Mouse (Mus musculus) ES-Bruce4 (cell line): ENCODE results near the gene Gpc4. TPM values are rescaled to one million over a fixed set of nuclear protein-coding genes. Genes with fewer than 3 reads are reported as not detected.

ENCODE experiments used
- H3K27ac ChIP-seq: 2 replicates; pipeline ENCODE4 v1.5.1; 2012; ENCODE audit warnings: low read length, inconsistent platforms; ENCODE audit not compliant: insufficient read depth
- H3K27me3 ChIP-seq: 2 replicates; pipeline ENCODE4 v1.6.1; 2012; ENCODE audit warnings: mild to moderate bottlenecking, low read length, inconsistent platforms; ENCODE audit not compliant: control insufficient read depth, poor library complexity, insufficient read depth, severe bottlenecking
- H3K36me3 ChIP-seq: 2 replicates; pipeline ENCODE4 v1.6.1; 2012; ENCODE audit warnings: inconsistent platforms, mild to moderate bottlenecking, low read length, moderate library complexity; ENCODE audit not compliant: control insufficient read depth, poor library complexity, insufficient read depth, severe bottlenecking
- H3K4me1 ChIP-seq: one replicate; pipeline ENCODE4 v1.8.1; 2011; ENCODE audit warnings: low read length; ENCODE audit not compliant: control insufficient read depth, insufficient read depth
- H3K4me3 ChIP-seq: 2 replicates; pipeline ENCODE4 v1.5.1; 2011; ENCODE audit warnings: low read depth, mild to moderate bottlenecking, low read length
- H3K9ac ChIP-seq: 2 replicates; pipeline ENCODE4 v1.6.1; 2012; ENCODE audit warnings: low read depth, mild to moderate bottlenecking, inconsistent platforms; ENCODE audit not compliant: poor library complexity, severe bottlenecking
- H3K9me3 ChIP-seq: replicated peaks from 2 replicates; pipeline ENCODE4 v1.6.1; 2012; ENCODE audit warnings: mild to moderate bottlenecking, low read length, inconsistent platforms; ENCODE audit not compliant: control insufficient read depth, poor library complexity, insufficient read depth, severe bottlenecking
- CTCF ChIP-seq: IDR thresholded peaks from one replicate; pipeline ENCODE4 v1.8.1; 2011; ENCODE audit warnings: low read depth, low read length
- EP300 ChIP-seq: IDR thresholded peaks from 2 replicates; pipeline ENCODE4 v1.6.1; 2011; ENCODE audit warnings: low read depth, low read length; ENCODE audit not compliant: insufficient read depth
- POLR2A ChIP-seq: IDR thresholded peaks from one replicate; pipeline ENCODE4 v1.8.1; 2011; ENCODE audit warnings: low read length; ENCODE audit not compliant: insufficient read depth
- polyA plus RNA-seq: library from polyadenylated mRNA; stranded (reverse); fragments of >200 nt; gene quantifications from 2 replicates; pipeline ENCODE4 v1.2.4, GENCODE M21; 2011; ENCODE audit warnings: low read depth; ENCODE audit not compliant: missing spikeins, insufficient read depth, insufficient read length

Gpc4 gene
- polyA plus RNA-seq, 1 experiment, result 129 TPM

GRCm38 (mm10) chrX:52052011-52052410 is 113.0 kb downstream of the Gpc4 start:
- H3K9ac ChIP-seq, result no peak overlapping the region
- H3K4me1 ChIP-seq, result no peaks in the 10 kb centered on the region
- TF ChIP-seq EP300 (no peak), POLR2A (no peak), CTCF (no peak)
- no peak overlapping the region for H3K27ac ChIP-seq
- no peaks in the 10 kb centered on the region for H3K27me3 ChIP-seq
- H3K36me3 ChIP-seq, result no peaks in the 10 kb centered on the region; the same call in 1 of the 2 replicates
- no peak overlapping the region for H3K4me3 ChIP-seq
- H3K9me3 ChIP-seq, result no peaks in the 10 kb centered on the region

- Histone ChIP-seq H3K36me3 (no peaks in the 10 kb centered on the region; the same call in 1 of the 2 replicates), H3K27ac (no peak overlapping the region), H3K27me3 (no peaks in the 10 kb centered on the region), H3K4me1 (no peaks in the 10 kb centered on the region), H3K9ac (no peak overlapping the region), H3K9me3 (no peaks in the 10 kb centered on the region), H3K4me3 (no peak overlapping the region)
- no peak for TF ChIP-seq CTCF
- TF ChIP-seq POLR2A, result no peak
- TF ChIP-seq EP300, result no peak
Measured at GRCm38 (mm10) chrX:52050941-52051340, 114.1 kb downstream of the Gpc4 start.

GRCm38 (mm10) chrX:52039875-52040274 is 125.2 kb downstream of the Gpc4 start:
- Histone ChIP-seq H3K27ac (no peak overlapping the region), H3K4me1 (no peaks in the 10 kb centered on the region), H3K9ac (no peak overlapping the region), H3K36me3 (no peaks in the 10 kb centered on the region), H3K9me3 (no peaks in the 10 kb centered on the region), H3K27me3 (no peaks in the 10 kb centered on the region), H3K4me3 (no peak overlapping the region)
- TF ChIP-seq CTCF (no peak), EP300 (no peak), POLR2A (no peak)

- no peak for TF ChIP-seq CTCF
- TF ChIP-seq POLR2A, result no peak
- no peak for TF ChIP-seq EP300
- H3K36me3 ChIP-seq, result no peaks in the 10 kb centered on the region
- H3K27me3 ChIP-seq, result no peaks in the 10 kb centered on the region
- no peak overlapping the region for H3K27ac ChIP-seq
- no peak overlapping the region for H3K9ac ChIP-seq
- no peaks in the 10 kb centered on the region for H3K4me1 ChIP-seq
- no peak overlapping the region for H3K4me3 ChIP-seq
- H3K9me3 ChIP-seq, result no peaks in the 10 kb centered on the region
Measured at GRCm38 (mm10) chrX:52030146-52030545, 134.9 kb downstream of the Gpc4 start.

- no peak overlapping the region for H3K27ac ChIP-seq
- no peaks in the 10 kb centered on the region for H3K4me1 ChIP-seq
- TF ChIP-seq EP300 (no peak), CTCF (no peak), POLR2A (no peak)
- no peak overlapping the region for H3K4me3 ChIP-seq
- no peak overlapping the region for H3K9ac ChIP-seq
- no peaks in the 10 kb centered on the region for H3K36me3 ChIP-seq
- no peaks in the 10 kb centered on the region for H3K27me3 ChIP-seq
- H3K9me3 ChIP-seq, result no peaks in the 10 kb centered on the region
Measured at GRCm38 (mm10) chrX:52017660-52018059, 147.4 kb downstream of the Gpc4 start.

Other genes starting within 250 kb of the Gpc4 start
- gene 1700080O16Rik, start 192.5 kb downstream of the Gpc4 start, polyA plus RNA-seq, result not detected in 2 replicates